Mouse (Mus musculus): ENCODE results near the gene Maml1.

Gene Maml1

DNA sequence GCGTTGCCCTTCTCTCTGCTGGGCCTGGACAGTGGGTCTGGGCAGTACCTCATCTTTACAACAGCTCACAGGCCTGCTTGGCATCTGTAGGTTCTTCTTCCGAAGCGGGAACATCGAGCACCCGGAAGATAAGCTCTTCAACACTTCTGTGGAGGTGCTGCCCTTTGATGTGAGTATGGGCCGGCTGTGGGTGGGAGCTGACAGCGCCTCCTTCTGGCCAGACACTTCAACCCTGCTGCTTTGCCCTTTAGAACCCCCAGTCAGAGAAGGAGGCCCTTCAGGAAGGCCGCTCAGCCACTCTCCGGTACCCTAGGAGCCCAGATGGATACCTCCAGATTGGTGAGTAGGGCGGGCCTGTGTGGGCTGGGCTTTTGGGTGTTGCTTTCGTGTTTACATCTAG lies 58.1 kb downstream of the Maml1 start:
- peaks cover 88% of the 10 kb centered on the region for H3K4me1 ChIP-seq (replicated peaks; ENCODE audit: low read depth, low read length)
- TF ChIP-seq NANOG (IDR thresholded peaks at IDR 0.05; ENCODE audit: borderline replicate concordance, low read length) (no peak), POU5F1 (IDR thresholded peaks at IDR 0.05; ENCODE audit: borderline replicate concordance, low read length) (no peak), CTCF (conservative IDR thresholded peaks at IDR 0.05; ENCODE audit: low read length) (peak; percentile 64)
- peaks cover 41% of the 10 kb centered on the region for H3K36me3 ChIP-seq (ENCODE audit: insufficient read depth, low read length)
- H3K27me3 ChIP-seq (ENCODE audit: insufficient read depth, low read length) = peaks cover 89% of the 10 kb centered on the region
- H3K4me3 ChIP-seq (replicated peaks; ENCODE audit: low read length) = peak overlapping the region; percentile 74
- H3K9me3 ChIP-seq (ENCODE audit: low read length) = no peaks in the 10 kb centered on the region

GRCm38 (mm10) chr11:50233022-50233421 lies 59.1 kb downstream of the Maml1 start:
- no peak for TF ChIP-seq NANOG (IDR thresholded peaks at IDR 0.05; ENCODE audit: borderline replicate concordance, low read length)
- TF ChIP-seq POU5F1 (IDR thresholded peaks at IDR 0.05; ENCODE audit: borderline replicate concordance, low read length) = no peak
- TF ChIP-seq CTCF (conservative IDR thresholded peaks at IDR 0.05; ENCODE audit: low read length) = no peak
- H3K4me1 ChIP-seq (replicated peaks; ENCODE audit: low read depth, low read length) = peaks cover 87% of the 10 kb centered on the region
- H3K9me3 ChIP-seq (ENCODE audit: low read length) = no peaks in the 10 kb centered on the region
- H3K36me3 ChIP-seq (ENCODE audit: insufficient read depth, low read length) = peaks cover 39% of the 10 kb centered on the region
- peaks cover 89% of the 10 kb centered on the region for H3K27me3 ChIP-seq (ENCODE audit: insufficient read depth, low read length)
- H3K4me3 ChIP-seq (replicated peaks; ENCODE audit: low read length) = peak overlapping the region; percentile 51

GRCm38 (mm10) chr11:50231411-50231810 lies 60.7 kb downstream of the Maml1 start:
- no peaks in the 10 kb centered on the region for H3K9me3 ChIP-seq (ENCODE audit: low read length)
- peaks cover 45% of the 10 kb centered on the region for H3K36me3 ChIP-seq (ENCODE audit: insufficient read depth, low read length)
- H3K4me1 ChIP-seq (replicated peaks; ENCODE audit: low read depth, low read length) = peaks cover 95% of the 10 kb centered on the region
- peaks cover 91% of the 10 kb centered on the region for H3K27me3 ChIP-seq (ENCODE audit: insufficient read depth, low read length)
- TF ChIP-seq NANOG (IDR thresholded peaks at IDR 0.05; ENCODE audit: borderline replicate concordance, low read length) (no peak), POU5F1 (IDR thresholded peaks at IDR 0.05; ENCODE audit: borderline replicate concordance, low read length) (no peak), CTCF (conservative IDR thresholded peaks at IDR 0.05; ENCODE audit: low read length) (peak; percentile 36)
- peak overlapping the region; percentile 37; the same call in 1 of the 2 replicates for H3K4me3 ChIP-seq (replicated peaks; ENCODE audit: low read length)

- peaks cover 95% of the 10 kb centered on the region for H3K4me1 ChIP-seq (replicated peaks; ENCODE audit: low read depth, low read length)
- peaks cover 91% of the 10 kb centered on the region for H3K27me3 ChIP-seq (ENCODE audit: insufficient read depth, low read length)
- peak overlapping the region; percentile 72 for H3K4me3 ChIP-seq (replicated peaks; ENCODE audit: low read length)
- no peaks in the 10 kb centered on the region for H3K9me3 ChIP-seq (ENCODE audit: low read length)
- TF ChIP-seq CTCF (conservative IDR thresholded peaks at IDR 0.05; ENCODE audit: low read length) (no peak), NANOG (IDR thresholded peaks at IDR 0.05; ENCODE audit: borderline replicate concordance, low read length) (no peak), POU5F1 (IDR thresholded peaks at IDR 0.05; ENCODE audit: borderline replicate concordance, low read length) (no peak)
- H3K36me3 ChIP-seq (ENCODE audit: insufficient read depth, low read length) = peaks cover 42% of the 10 kb centered on the region
These were observed 61.4 kb downstream of the Maml1 start for GRCm38 (mm10) chr11:50230481-50231304.

DNA sequence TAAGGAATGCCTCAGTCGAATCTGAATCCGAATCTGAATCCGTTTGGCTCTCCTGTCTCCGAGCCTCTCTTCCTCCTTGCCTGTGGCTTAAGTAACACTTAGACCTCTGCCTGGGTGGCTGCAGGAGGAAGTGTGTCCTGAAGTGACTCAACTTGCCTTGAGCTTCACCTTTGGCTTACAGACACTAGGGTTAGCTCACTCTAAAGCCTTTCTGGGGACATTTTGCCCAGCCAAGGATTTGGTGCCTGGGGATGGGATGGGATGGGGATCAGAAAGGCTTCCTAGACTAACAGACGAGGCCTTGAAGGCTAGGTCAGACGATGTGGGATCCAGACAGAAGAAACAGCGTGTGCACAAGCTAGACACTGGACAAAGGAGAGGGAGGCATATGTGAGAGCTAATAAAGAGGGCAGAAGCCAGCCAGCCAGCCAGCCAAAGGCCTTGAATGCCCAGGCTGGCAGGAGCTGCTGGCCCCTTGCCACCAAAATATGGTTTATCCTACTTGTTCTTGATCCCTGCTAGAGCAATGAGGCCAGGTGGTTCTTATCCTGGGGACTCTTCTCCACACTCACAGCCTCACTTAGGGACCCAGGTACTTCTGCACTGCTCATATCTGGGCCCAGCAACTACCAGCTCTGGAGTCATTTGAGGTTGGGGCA lies 62.7 kb downstream of the Maml1 start:
- Histone ChIP-seq H3K36me3 (ENCODE audit: insufficient read depth, low read length) (peaks cover 33% of the 10 kb centered on the region), H3K4me1 (replicated peaks; ENCODE audit: low read depth, low read length) (peaks cover 91% of the 10 kb centered on the region), H3K9me3 (ENCODE audit: low read length) (no peaks in the 10 kb centered on the region), H3K27me3 (ENCODE audit: insufficient read depth, low read length) (peaks cover 88% of the 10 kb centered on the region), H3K4me3 (replicated peaks; ENCODE audit: low read length) (no peak overlapping the region)
- TF ChIP-seq CTCF (conservative IDR thresholded peaks at IDR 0.05; ENCODE audit: low read length) (no peak), NANOG (IDR thresholded peaks at IDR 0.05; ENCODE audit: borderline replicate concordance, low read length) (no peak), POU5F1 (IDR thresholded peaks at IDR 0.05; ENCODE audit: borderline replicate concordance, low read length) (no peak)

DNA sequence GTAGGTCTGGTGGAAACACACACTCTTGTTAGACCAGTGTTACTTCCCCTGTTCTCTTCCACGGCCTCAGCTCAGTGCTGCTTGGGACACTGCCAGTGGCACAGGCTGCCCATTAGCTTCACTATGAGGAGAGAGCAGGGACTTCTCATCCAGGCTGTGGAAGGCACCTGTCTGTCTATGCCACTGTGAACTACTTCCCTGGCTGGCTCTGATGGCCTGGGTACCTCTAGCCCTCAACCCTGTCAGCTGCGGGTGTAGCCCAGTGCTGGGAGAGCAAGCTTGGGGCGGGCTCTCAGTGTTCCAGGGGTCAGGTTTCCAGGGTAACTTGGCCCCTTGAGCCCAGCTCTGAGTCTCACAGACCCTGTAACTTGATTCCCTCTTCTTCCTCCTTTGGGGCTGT lies 63.3 kb downstream of the Maml1 start:
- Histone ChIP-seq H3K4me1 (replicated peaks; ENCODE audit: low read depth, low read length) (peaks cover 91% of the 10 kb centered on the region), H3K36me3 (ENCODE audit: insufficient read depth, low read length) (peaks cover 27% of the 10 kb centered on the region), H3K27me3 (ENCODE audit: insufficient read depth, low read length) (peaks cover 88% of the 10 kb centered on the region), H3K9me3 (ENCODE audit: low read length) (no peaks in the 10 kb centered on the region), H3K4me3 (replicated peaks; ENCODE audit: low read length) (no peak overlapping the region; the same call in 1 of the 2 replicates)
- TF ChIP-seq NANOG (IDR thresholded peaks at IDR 0.05; ENCODE audit: borderline replicate concordance, low read length) = no peak
- no peak for TF ChIP-seq CTCF (conservative IDR thresholded peaks at IDR 0.05; ENCODE audit: low read length)
- no peak for TF ChIP-seq POU5F1 (IDR thresholded peaks at IDR 0.05; ENCODE audit: borderline replicate concordance, low read length)

DNA sequence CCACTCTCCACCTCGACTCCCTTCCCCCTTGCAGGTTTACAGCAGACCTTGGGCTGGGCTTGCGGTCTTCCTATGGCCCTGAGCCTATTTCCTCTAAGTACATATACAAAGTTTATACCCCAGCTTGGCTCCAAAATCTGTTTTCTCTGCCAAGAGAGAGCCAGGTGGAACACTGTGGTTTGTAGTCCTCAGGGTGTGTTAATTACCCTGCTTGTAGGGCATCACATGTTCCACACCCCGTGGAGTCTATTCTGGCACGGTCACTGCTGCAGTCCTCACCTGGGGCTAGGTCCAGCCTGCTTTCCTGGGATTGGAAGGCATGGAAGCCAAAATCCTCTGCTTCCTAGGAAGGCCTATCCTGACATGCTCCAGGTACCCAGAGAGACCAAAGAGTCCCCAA lies 64.4 kb downstream of the Maml1 start:
- TF ChIP-seq CTCF (conservative IDR thresholded peaks at IDR 0.05; ENCODE audit: low read length) (no peak), NANOG (IDR thresholded peaks at IDR 0.05; ENCODE audit: borderline replicate concordance, low read length) (no peak), POU5F1 (IDR thresholded peaks at IDR 0.05; ENCODE audit: borderline replicate concordance, low read length) (no peak)
- Histone ChIP-seq H3K4me3 (replicated peaks; ENCODE audit: low read length) (no peak overlapping the region), H3K27me3 (ENCODE audit: insufficient read depth, low read length) (peaks cover 89% of the 10 kb centered on the region), H3K36me3 (ENCODE audit: insufficient read depth, low read length) (peaks cover 16% of the 10 kb centered on the region), H3K4me1 (replicated peaks; ENCODE audit: low read depth, low read length) (peaks cover 85% of the 10 kb centered on the region), H3K9me3 (ENCODE audit: low read length) (no peaks in the 10 kb centered on the region)

DNA sequence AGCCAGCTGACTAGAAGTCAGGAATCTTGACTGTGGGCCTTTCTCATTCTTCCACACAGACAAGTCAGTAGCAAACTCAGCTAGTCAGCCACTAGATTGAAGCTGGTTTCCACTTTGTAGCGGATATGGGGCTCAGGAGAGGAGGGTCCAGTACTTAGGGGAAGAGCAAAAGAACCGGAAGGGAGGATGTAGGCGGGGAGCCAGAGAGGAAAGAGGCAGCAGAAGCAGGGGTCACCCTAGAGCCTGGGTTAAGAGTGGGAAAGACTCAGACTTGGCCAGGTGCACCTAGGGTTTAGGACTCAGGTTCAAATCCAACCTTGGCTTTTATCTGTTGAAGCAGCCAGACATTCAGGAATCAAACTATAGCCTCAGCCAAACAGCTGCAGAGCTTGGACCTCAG lies 64.9 kb downstream of the Maml1 start:
- Histone ChIP-seq H3K4me3 (replicated peaks; ENCODE audit: low read length) (no peak overlapping the region), H3K9me3 (ENCODE audit: low read length) (no peaks in the 10 kb centered on the region), H3K36me3 (ENCODE audit: insufficient read depth, low read length) (peaks cover 11% of the 10 kb centered on the region), H3K4me1 (replicated peaks; ENCODE audit: low read depth, low read length) (peaks cover 80% of the 10 kb centered on the region), H3K27me3 (ENCODE audit: insufficient read depth, low read length) (peaks cover 89% of the 10 kb centered on the region)
- TF ChIP-seq POU5F1 (IDR thresholded peaks at IDR 0.05; ENCODE audit: borderline replicate concordance, low read length) = no peak
- no peak for TF ChIP-seq CTCF (conservative IDR thresholded peaks at IDR 0.05; ENCODE audit: low read length)
- TF ChIP-seq NANOG (IDR thresholded peaks at IDR 0.05; ENCODE audit: borderline replicate concordance, low read length) = no peak

Data from E14TG2a.4 (cell line).